Mouse (Mus musculus): ENCODE results near the gene Spock1.
"Not testable (repeated sequence)": the region's sequence is repeated elsewhere in the genome, so short reads cannot be mapped to it uniquely, and the experiment has no call there.

The Spock1 gene

GRCm38 (mm10) chr13:57609946-57610345 is 298.2 kb downstream of the Spock1 start:
- no peak overlapping the region for H3K4me3 ChIP-seq (replicated peaks; ENCODE audit: low read length)
- H3K36me3 ChIP-seq (ENCODE audit: insufficient read depth, low read length) = no peaks in the 10 kb centered on the region
- H3K27me3 ChIP-seq (ENCODE audit: insufficient read depth, low read length) = no peaks in the 10 kb centered on the region
- TF ChIP-seq CTCF (conservative IDR thresholded peaks at IDR 0.05; ENCODE audit: low read length) (no peak), POU5F1 (IDR thresholded peaks at IDR 0.05; ENCODE audit: borderline replicate concordance, low read length) (no peak), NANOG (IDR thresholded peaks at IDR 0.05; ENCODE audit: borderline replicate concordance, low read length) (no peak)
- no peaks in the 10 kb centered on the region for H3K4me1 ChIP-seq (replicated peaks; ENCODE audit: low read depth, low read length)
- H3K9me3 ChIP-seq (ENCODE audit: low read length) = 0 out of 2 replicates have a peak, but pooled peaks cover 8% of the 10 kb centered on the region

- Histone ChIP-seq H3K36me3 (ENCODE audit: insufficient read depth, low read length) (no peaks in the 10 kb centered on the region), H3K9me3 (ENCODE audit: low read length) (0 out of 2 replicates have a peak, but pooled peaks cover 8% of the 10 kb centered on the region), H3K4me1 (replicated peaks; ENCODE audit: low read depth, low read length) (0 out of 2 replicates have a peak, but pooled peaks cover 4% of the 10 kb centered on the region), H3K27me3 (ENCODE audit: insufficient read depth, low read length) (0 out of 2 replicates have a peak, but pooled peaks cover 5% of the 10 kb centered on the region), H3K4me3 (replicated peaks; ENCODE audit: low read length) (no peak overlapping the region)
- TF ChIP-seq POU5F1 (IDR thresholded peaks at IDR 0.05; ENCODE audit: borderline replicate concordance, low read length) (no peak), CTCF (conservative IDR thresholded peaks at IDR 0.05; ENCODE audit: low read length) (no peak), NANOG (IDR thresholded peaks at IDR 0.05; ENCODE audit: borderline replicate concordance, low read length) (no peak)
These were observed 303.7 kb downstream of the Spock1 start for GRCm38 (mm10) chr13:57604437-57604836.

GRCm38 (mm10) chr13:57603226-57603625 is 304.9 kb downstream of the Spock1 start:
- Histone ChIP-seq H3K4me1 (replicated peaks; ENCODE audit: low read depth, low read length) (0 out of 2 replicates have a peak, but pooled peaks cover 4% of the 10 kb centered on the region), H3K9me3 (ENCODE audit: low read length) (0 out of 2 replicates have a peak, but pooled peaks cover 8% of the 10 kb centered on the region), H3K36me3 (ENCODE audit: insufficient read depth, low read length) (no peaks in the 10 kb centered on the region), H3K4me3 (replicated peaks; ENCODE audit: low read length) (no peak overlapping the region), H3K27me3 (ENCODE audit: insufficient read depth, low read length) (peaks cover 5% of the 10 kb centered on the region; the same call in 1 of the 2 replicates)
- TF ChIP-seq POU5F1 (IDR thresholded peaks at IDR 0.05; ENCODE audit: borderline replicate concordance, low read length) (no peak), CTCF (conservative IDR thresholded peaks at IDR 0.05; ENCODE audit: low read length) (no peak), NANOG (IDR thresholded peaks at IDR 0.05; ENCODE audit: borderline replicate concordance, low read length) (peak; percentile 81)

- TF ChIP-seq POU5F1 (IDR thresholded peaks at IDR 0.05; ENCODE audit: borderline replicate concordance, low read length) = no peak
- TF ChIP-seq NANOG (IDR thresholded peaks at IDR 0.05; ENCODE audit: borderline replicate concordance, low read length) = no peak
- no peak for TF ChIP-seq CTCF (conservative IDR thresholded peaks at IDR 0.05; ENCODE audit: low read length)
- Histone ChIP-seq H3K36me3 (ENCODE audit: insufficient read depth, low read length) (no peaks in the 10 kb centered on the region), H3K4me1 (replicated peaks; ENCODE audit: low read depth, low read length) (no peaks in the 10 kb centered on the region), H3K4me3 (replicated peaks; ENCODE audit: low read length) (no peak overlapping the region), H3K9me3 (ENCODE audit: low read length) (no peaks in the 10 kb centered on the region), H3K27me3 (ENCODE audit: insufficient read depth, low read length) (no peaks in the 10 kb centered on the region; the same call in 1 of the 2 replicates)
These were observed 312.4 kb downstream of the Spock1 start for GRCm38 (mm10) chr13:57595761-57596051.

- Histone ChIP-seq H3K36me3 (ENCODE audit: insufficient read depth, low read length) (no peaks in the 10 kb centered on the region), H3K4me1 (replicated peaks; ENCODE audit: low read depth, low read length) (no peaks in the 10 kb centered on the region), H3K27me3 (ENCODE audit: insufficient read depth, low read length) (no peaks in the 10 kb centered on the region; the same call in 1 of the 2 replicates), H3K4me3 (replicated peaks; ENCODE audit: low read length) (no peak overlapping the region), H3K9me3 (ENCODE audit: low read length) (no peaks in the 10 kb centered on the region)
- TF ChIP-seq POU5F1 (IDR thresholded peaks at IDR 0.05; ENCODE audit: borderline replicate concordance, low read length) = no peak
- no peak for TF ChIP-seq NANOG (IDR thresholded peaks at IDR 0.05; ENCODE audit: borderline replicate concordance, low read length)
- no peak for TF ChIP-seq CTCF (conservative IDR thresholded peaks at IDR 0.05; ENCODE audit: low read length)
These were observed 312.9 kb downstream of the Spock1 start for GRCm38 (mm10) chr13:57595032-57595760.

GRCm38 (mm10) chr13:57589338-57589914 is 318.7 kb downstream of the Spock1 start:
- H3K9me3 ChIP-seq (ENCODE audit: low read length) = not testable (repeated sequence)

GRCm38 (mm10) chr13:57588558-57589273 is 319.4 kb downstream of the Spock1 start:
- Histone ChIP-seq H3K36me3 (ENCODE audit: insufficient read depth, low read length) (no peaks in the 10 kb centered on the region), H3K9me3 (ENCODE audit: low read length) (no peaks in the 10 kb centered on the region), H3K4me1 (replicated peaks; ENCODE audit: low read depth, low read length) (peaks cover 3% of the 10 kb centered on the region; the same call in 1 of the 2 replicates), H3K4me3 (replicated peaks; ENCODE audit: low read length) (no peak overlapping the region), H3K27me3 (ENCODE audit: insufficient read depth, low read length) (no peaks in the 10 kb centered on the region)
- no peak for TF ChIP-seq POU5F1 (IDR thresholded peaks at IDR 0.05; ENCODE audit: borderline replicate concordance, low read length)
- TF ChIP-seq CTCF (conservative IDR thresholded peaks at IDR 0.05; ENCODE audit: low read length) = no peak
- no peak for TF ChIP-seq NANOG (IDR thresholded peaks at IDR 0.05; ENCODE audit: borderline replicate concordance, low read length)

More at GRCm38 (mm10) chr13:57589338-57589914, 318.7 kb downstream of the Spock1 start:
- H3K36me3 ChIP-seq (ENCODE audit: insufficient read depth, low read length); H3K27me3 ChIP-seq (ENCODE audit: insufficient read depth, low read length); H3K4me3 ChIP-seq (replicated peaks; ENCODE audit: low read length); H3K4me1 ChIP-seq (replicated peaks; ENCODE audit: low read depth, low read length): not testable (repeated sequence)

GRCm38 (mm10) chr13:57585131-57585530 is 323.0 kb downstream of the Spock1 start:
- peaks cover 3% of the 10 kb centered on the region; the same call in 1 of the 2 replicates for H3K4me1 ChIP-seq (replicated peaks; ENCODE audit: low read depth, low read length)
- H3K36me3 ChIP-seq (ENCODE audit: insufficient read depth, low read length) = no peaks in the 10 kb centered on the region
- no peak for TF ChIP-seq CTCF (conservative IDR thresholded peaks at IDR 0.05; ENCODE audit: low read length)
- no peak for TF ChIP-seq POU5F1 (IDR thresholded peaks at IDR 0.05; ENCODE audit: borderline replicate concordance, low read length)
- TF ChIP-seq NANOG (IDR thresholded peaks at IDR 0.05; ENCODE audit: borderline replicate concordance, low read length) = no peak
- H3K27me3 ChIP-seq (ENCODE audit: insufficient read depth, low read length) = no peaks in the 10 kb centered on the region
- no peaks in the 10 kb centered on the region for H3K9me3 ChIP-seq (ENCODE audit: low read length)
- H3K4me3 ChIP-seq (replicated peaks; ENCODE audit: low read length) = no peak overlapping the region
